Mouse (Mus musculus): ENCODE measurements around the gene Lrrc52. TPM values are rescaled to one million over a fixed set of nuclear protein-coding genes. Genes with fewer than 3 reads are reported as not detected.

Gene Lrrc52
- not detected for polyA plus RNA-seq (2017; shearing (Covaris generic))

DNA sequence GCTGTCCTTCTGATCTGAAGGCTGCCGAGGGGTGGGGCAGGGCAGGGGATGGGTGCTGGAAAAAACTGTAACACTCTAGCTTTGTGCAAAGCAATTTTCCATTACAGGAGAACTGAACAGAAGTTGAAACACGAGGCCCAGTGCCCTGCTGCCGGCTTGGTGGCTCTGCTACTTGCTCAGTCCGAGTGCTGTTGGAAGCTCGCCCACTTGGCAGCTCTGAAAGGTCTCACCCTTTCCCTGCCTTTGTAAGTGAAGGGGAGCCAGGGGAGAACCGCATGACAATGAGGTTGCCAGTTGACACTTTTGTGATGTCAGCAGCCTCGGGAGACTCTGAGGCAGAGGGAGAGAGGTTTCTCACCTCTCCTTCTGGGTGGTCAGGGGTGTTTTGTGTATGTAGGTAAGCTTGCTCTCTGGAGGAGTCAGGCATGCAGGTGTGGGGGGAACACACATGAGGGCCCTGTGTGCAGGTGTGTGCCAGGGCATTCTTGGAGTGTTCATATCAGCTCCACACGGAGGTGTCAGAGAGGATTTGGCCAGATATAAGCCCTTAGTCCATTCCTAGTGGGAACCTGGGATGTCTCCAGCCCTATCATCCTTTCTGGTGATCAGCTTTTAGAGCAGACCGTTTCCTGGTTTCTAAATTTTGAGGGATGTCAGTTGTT, at the start of gene Lrrc52:
Lrrc52 (minus strand) TSS at position 16 of the 662 bp plus-strand sequence.

Other genes starting within 250 kb of the Lrrc52 start
- gene Uck2, start 181.5 kb downstream of the Lrrc52 start, polyA plus RNA-seq (2017; shearing (Covaris generic)): 83.7 TPM
- 53.7 TPM for gene Tmco1, start 158.4 kb downstream of the Lrrc52 start, polyA plus RNA-seq (2017; shearing (Covaris generic))
- gene Aldh9a1, start 116.8 kb downstream of the Lrrc52 start, polyA plus RNA-seq (2017; shearing (Covaris generic)): 49.3 TPM
- gene Mgst3, start 72.9 kb downstream of the Lrrc52 start, polyA plus RNA-seq (2017; shearing (Covaris generic)): 3.5 TPM
- not detected for gene Rxrg, start 131.6 kb upstream of the Lrrc52 start, polyA plus RNA-seq (2017; shearing (Covaris generic))
- 0.20 TPM for gene Lmx1a, start 222.5 kb upstream of the Lrrc52 start, polyA plus RNA-seq (2017; shearing (Covaris generic))